ENCODE assay signal across 17 mouse cellular contexts in genomic region chr1:98565701-98566100, GRCm38 (mm10).
"Had no signal": no experiment of that assay in that cellular context is flagged by ENCODE, and none has a peak within 500 bp of the region (broad histone marks: within the 10 kb centered on the region; RNA-seq: fewer than 3 reads in every experiment).

No protein-coding gene starts in this region.

- H3K9me3 ChIP-seq: liver, embryonic 13.5 days; neural tube, embryonic 13.5 days; stomach, embryonic 15.5 days had no signal

- H3K27ac ChIP-seq: left cerebral cortex, adult 2 months; liver, embryonic 13.5 days; neural tube, embryonic 13.5 days; stomach, embryonic 15.5 days had no signal

- H3K9ac ChIP-seq: liver, embryonic 13.5 days; neural tube, embryonic 13.5 days; stomach, embryonic 15.5 days had no signal

- H3K27me3 ChIP-seq: liver, embryonic 13.5 days; neural tube, embryonic 13.5 days; stomach, embryonic 15.5 days had no signal

- H3K4me2 ChIP-seq: liver, embryonic 13.5 days; midbrain, embryonic 11.5 days; neural tube, embryonic 13.5 days; stomach, embryonic 15.5 days had no signal

- H3K4me3 ChIP-seq: left cerebral cortex, adult 2 months; liver, embryonic 13.5 days; myocyte; neural tube, embryonic 13.5 days; stomach, embryonic 15.5 days had no signal

- DNase-seq: kidney, postnatal 10 days; kidney, postnatal 36 days; layer of hippocampus, postnatal 36 days; liver, embryonic 13.5 days; lung, adult 2 months; lung, postnatal 14 days; lung, postnatal 4 days; retina, postnatal 1 day; right cerebral cortex, postnatal 25 days; spleen, adult 18-20 months; thymus, postnatal 36 days had no signal

- H3K4me1 ChIP-seq: liver, embryonic 13.5 days; neural tube, embryonic 13.5 days; stomach, embryonic 15.5 days had no signal

- H3K36me3 ChIP-seq: liver, embryonic 13.5 days; neural tube, embryonic 13.5 days; stomach, embryonic 15.5 days had no signal

- ATAC-seq: midbrain, embryonic 16.5 days had no signal
